Mouse (Mus musculus): Measurements from ENCODE around the gene Car7.
"Not testable (repeated sequence)": the region's sequence is repeated elsewhere in the genome, so short reads cannot be mapped to it uniquely, and the experiment has no call there.

Gene Car7

DNA sequence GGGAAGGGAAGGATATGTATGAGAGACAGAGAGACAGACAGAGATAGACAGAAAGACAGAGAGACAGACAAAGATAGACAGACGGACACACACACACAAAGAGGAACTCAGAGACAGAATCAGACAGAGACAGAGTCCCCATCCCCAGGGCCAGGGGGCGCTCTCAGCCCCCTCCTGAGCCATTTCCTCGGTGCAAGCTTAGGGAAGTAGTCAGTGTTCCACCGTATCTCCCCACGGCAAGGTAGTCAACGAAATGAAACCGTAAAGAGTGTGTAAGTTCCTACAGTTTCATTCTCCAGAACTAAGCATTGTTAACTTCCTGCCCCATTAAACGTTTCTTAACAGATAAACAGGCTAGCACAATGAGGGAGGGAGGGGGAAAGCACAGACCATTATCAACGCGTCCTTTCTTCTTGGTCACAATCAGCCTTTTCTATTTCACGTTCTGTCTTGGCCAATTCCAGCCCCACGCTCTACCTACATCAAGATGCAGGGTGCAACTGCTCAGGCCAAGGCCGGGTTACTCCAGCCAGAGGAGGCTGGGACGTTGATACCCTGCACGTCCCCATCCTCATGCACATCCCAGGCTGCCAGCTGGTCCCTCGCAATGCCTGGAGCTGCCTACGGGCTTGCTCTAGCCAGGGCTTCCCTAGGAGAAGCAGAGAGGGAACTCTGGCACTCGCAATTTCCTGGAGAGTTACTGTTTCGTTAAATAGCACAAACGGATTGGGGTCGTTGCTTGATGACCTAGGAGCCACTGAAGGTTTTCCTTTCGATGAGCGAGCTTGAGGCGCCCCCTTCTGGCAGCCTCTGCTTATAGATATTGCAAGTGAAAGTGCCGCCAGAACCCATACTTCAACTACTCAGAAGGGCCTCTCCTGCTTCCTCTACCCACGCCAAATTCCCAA, 36.2 kb downstream of the Car7 start:
- DNase-seq: peak; percentile 84

DNA sequence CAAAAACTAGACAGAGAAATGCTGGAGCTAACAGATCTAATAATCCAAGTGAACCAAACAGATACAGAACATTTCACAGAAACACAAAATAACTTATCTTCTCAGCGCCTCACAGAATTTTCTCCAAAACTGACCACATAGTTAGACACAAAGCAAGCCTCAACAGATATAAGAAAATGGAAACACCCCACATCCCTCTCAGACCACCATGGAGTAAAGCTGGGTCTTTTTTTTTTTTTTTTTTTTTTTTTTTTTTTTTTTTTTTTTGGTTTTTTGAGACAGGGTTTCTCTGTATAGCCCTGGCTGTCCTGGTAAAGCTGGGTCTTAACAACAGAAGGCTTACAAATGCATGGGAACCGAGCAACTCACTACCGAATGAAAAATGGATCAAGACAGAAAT, 42.3 kb downstream of the Car7 start:
- DNase-seq: no peak

DNA sequence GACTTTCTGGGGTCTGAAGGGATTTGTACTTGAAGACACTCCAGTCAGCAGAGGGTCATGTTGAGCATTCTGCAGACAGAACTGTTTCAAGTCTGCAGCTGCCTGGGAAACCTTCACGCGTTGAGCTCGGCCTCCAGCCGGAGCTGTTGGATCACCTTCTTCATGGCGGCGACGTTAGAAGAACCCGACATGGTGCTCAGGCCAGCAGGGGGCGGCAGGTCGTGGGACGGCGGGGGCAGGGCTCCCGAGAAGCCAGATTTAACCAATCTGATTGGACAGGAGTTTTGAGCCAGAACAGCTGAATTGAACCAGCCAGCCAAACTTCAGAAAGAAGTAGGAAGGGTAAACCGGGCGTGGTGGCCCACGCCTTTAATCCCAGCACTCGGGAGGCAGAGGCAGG, 43.1 kb downstream of the Car7 start:
- not testable (repeated sequence) for DNase-seq

DNA sequence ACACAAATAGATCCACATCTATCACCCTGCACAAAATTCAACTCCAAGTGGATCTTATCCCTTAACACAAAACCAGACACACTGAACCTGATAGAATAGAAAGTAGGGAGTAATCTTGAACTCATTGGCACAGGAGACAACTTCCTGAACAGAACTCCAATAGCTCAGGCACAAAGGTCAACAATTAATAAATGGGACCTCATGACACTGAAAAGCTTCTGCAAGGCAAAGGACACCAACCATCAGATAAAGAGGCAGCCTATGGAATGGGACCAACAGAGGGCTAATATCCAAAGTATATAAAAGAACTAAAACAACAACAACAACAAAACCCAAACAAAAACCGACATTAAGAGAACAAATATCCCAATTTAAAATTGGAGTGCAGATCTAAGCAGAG, 50.0 kb downstream of the Car7 start:
- no peak for DNase-seq

DNA sequence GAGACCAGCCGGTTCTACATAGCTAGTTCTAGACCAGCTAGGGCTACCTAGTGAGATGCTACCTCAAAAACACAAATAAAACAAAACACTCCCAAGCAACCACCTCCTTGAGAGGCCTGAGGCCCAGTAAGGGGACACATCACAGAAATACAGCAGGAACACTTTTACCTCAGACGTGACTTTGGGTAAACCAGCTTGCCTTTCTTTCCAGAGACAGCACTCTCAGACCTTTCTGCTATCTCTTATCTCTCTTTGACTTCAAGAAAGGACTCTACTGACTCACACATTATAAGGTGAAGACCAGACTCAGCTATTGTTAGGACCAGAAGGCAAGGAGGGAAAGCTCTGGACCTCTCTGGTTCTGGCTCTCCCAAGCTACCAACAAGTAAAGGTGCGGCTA, 55.8 kb downstream of the Car7 start:
- DNase-seq: no peak

DNA sequence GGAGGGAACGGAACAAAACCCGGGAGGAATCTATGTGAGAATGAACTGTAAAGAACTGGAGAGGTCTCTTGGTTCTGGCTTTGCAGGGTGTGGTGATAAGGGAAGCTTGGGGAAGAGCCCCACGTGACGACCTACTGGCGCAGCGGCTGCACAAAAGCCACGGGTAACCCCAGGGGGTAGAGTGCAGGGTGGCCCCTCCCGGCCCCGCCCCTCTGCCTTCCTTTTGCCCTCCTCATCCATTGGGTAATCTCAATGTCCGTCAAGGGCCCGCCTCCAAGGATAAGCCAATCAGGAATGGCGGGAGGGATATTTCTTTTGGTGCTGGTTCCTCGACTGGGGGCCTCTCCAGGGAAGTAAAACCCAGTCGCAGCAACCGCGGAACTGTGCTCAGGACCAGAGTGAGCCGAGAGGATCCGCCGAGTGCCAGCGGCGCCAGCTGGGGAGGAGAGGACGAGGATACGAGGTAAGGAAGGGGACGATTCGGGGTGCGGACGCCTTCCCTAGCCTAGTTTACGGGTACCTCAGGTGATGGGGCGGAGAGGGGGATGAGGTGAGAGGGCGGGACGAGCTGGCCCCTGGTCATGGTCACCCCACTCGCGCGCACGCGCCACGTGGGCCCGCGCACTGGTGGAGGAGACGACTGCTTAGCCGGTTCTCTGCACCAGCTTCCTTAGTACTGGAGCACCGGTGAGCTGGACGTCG, 56.8 kb downstream of the Car7 start, which contains the start of gene Pdp2:
Gene Pdp2, plus strand, starts transcription at position 319 of the 702 bp plus-strand sequence.
- DNase-seq: peak; percentile 93

DNA sequence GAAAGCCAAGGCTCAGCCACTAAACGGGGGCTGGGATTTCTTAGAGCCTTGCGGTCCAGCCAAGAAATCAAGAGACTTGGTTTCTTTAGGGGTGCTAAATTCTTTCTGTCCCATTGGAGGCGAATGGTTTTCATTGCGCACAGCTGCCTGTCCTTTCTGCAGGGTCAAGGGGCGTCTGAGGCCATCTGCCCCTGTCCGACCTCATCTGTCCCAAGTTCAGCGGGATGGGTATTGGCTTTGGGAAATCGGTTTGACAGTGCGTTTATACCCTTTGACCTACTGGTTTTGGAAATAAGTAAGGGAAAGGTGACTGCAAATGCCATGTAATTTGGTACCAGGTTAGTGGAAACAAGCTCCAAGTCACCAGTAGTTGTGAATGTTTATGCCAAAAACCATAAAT, 57.4 kb downstream of the Car7 start:
- no peak for DNase-seq

DNA sequence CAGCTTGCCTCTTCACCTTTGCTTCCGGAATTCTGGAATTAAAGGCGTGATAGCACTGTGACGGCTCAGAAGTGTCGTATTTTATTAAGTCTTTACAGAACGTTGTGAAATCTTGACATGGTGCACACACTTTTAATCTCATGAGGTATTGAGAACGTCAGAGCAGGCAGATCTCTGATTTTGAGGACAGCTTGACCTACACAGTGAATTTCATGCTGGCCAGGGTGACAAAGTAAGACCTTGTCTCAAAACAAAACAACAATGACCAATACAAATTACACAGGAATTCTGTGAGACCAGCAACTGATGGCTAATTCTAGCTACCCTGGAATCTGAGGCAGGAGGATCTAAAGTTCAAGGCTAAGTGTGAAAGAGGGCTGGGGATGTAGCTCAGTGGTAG, 58.1 kb downstream of the Car7 start:
- no peak for DNase-seq

DNA sequence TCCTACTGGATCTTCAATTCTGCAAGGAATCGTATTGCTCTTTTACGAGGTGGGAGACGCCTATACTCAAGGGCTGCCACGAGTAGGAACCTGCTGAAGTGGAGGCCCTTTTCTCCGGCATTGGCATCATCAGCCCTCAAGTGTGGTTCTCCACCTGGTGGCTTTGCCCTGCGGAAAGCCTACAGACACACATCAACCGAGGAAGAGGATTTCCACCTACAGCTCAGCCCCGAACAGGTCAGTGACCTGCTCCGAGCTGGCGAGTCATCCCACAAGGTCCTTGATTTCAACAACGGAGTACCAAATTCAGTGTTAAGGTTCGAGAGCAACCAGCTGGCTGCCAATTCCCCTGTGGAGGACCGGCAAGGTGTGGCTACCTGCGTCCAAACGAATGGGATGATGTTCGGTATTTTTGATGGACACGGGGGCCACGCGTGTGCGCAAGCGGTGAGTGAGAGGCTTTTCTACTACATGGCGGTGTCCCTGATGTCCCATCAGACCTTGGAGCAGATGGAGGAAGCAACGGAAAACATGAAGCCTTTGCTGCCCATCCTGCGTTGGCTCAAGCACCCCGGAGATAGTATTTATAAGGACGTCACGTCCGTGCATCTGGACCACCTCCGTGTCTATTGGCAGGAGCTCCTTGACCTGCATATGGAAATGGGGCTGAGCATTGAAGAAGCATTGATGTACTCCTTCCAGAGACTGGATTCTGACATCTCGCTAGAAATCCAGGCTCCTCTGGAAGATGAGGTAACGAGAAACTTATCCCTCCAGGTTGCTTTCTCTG, 59.2 kb downstream of the Car7 start:
- no peak for DNase-seq

DNA sequence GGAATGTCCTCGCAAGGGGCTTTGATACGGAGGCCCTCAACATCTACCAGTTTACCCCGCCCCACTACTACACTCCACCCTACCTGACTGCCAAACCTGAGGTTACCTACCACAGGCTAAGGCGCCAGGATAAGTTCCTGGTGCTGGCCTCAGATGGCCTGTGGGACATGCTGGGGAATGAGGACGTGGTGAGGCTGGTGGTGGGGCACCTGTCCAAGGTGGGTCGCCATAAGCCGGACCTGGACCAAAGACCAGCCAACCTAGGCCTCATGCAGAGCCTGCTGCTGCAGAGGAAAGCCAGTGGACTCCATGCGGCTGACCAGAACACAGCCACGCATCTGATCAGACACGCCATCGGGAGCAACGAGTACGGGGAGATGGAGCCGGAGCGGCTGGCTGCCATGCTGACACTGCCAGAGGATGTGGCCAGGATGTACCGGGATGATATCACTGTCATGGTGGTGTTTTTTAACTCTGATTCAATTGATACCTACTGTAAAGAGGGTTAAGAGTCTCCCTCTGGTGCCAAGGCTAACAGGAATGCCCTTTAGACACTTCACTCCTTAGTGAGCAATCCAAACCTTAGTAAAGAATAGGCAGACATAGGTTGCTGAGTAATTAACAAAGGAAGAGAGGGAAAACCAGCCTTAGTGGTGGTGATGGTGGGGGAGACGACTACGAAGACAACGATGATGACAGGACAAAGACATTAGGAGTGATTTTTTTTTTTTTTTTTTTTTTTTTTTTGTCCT, 60.3 kb downstream of the Car7 start:
- DNase-seq: no peak

DNA sequence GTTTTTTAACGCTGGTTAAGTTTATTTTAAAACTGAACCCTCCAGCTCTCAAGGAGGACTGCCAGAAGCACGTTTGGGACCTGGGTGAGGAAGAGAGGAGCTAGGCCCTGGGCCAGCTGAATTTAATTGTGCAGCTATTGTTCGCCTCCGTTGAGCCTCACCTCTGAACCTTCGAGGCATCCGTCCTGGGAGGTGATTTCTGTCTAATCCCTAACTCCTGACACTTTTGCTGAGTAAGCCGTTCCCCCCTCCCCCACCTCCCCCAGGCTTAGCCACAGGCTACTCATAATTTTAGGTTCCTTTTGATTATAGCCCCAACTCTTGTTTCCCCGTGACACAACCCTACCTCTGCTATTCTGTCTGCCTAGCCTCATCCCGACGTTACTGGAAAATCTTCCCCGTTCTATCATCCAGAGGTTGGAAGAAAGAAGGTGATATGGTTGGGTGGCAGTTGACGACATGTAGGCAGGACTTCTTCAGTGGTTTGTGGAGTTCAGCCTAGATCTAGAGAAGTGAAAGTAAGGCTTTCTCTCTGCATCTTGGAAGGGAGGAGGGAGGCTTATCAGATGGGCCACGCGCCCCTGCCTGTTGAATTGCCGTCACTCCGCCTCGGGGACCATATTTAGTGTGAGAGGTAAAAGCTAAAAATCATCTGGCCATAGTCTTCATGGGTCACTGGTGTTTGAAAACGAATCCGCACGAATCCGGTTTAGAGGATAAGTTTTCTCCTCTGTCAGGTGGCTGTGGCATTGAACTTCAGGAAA, 61.5 kb downstream of the Car7 start:
- no peak for DNase-seq

DNA sequence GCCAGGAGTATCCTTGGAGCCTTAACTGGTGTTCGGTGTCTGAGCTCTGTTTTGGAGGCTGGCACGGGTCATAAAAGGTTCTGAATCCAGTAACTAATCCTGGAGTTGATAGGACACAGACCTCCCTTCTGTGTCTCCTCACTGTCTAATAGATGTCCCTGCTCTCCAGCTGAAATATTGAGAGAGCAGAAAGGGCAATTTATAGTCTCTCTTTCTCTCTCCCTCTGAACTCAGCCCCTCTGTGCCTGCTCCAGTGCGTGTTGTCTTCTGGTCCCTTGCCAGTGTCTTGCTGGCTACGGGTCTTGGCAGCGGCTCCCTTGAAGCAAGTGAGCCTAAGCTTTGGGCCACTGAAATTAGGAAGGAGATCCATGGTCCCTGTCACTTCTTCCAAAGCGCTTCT, 63.2 kb downstream of the Car7 start:
- no peak for DNase-seq

DNA sequence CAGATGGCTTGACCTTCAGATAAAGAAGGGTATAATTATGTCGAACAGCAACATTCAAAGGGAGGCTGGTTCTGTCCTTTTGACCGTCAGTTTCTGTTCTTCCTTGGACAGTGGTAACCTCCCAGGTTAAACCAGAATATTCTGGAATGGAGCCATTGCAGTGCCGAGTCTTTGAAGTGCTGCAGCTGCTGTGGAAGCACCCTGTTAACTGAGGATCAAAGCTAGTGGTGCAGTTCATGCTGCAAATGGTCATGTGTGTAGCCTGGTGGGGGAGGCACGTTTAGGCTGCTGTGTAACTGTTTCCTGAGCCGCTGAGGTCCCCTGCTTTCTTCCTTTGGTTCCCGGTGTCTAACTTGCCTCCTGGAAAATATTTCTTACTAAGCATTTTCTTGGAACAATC, 64.0 kb downstream of the Car7 start:
- DNase-seq: no peak
